Mouse (Mus musculus): ENCODE measurements around the gene Tedc2. TPM values are rescaled to one million over a fixed set of nuclear protein-coding genes. Genes with fewer than 3 reads are reported as not detected.

The Tedc2 gene
- polyA plus RNA-seq, 1 experiment from 2014 or later = 11.0 TPM

DNA sequence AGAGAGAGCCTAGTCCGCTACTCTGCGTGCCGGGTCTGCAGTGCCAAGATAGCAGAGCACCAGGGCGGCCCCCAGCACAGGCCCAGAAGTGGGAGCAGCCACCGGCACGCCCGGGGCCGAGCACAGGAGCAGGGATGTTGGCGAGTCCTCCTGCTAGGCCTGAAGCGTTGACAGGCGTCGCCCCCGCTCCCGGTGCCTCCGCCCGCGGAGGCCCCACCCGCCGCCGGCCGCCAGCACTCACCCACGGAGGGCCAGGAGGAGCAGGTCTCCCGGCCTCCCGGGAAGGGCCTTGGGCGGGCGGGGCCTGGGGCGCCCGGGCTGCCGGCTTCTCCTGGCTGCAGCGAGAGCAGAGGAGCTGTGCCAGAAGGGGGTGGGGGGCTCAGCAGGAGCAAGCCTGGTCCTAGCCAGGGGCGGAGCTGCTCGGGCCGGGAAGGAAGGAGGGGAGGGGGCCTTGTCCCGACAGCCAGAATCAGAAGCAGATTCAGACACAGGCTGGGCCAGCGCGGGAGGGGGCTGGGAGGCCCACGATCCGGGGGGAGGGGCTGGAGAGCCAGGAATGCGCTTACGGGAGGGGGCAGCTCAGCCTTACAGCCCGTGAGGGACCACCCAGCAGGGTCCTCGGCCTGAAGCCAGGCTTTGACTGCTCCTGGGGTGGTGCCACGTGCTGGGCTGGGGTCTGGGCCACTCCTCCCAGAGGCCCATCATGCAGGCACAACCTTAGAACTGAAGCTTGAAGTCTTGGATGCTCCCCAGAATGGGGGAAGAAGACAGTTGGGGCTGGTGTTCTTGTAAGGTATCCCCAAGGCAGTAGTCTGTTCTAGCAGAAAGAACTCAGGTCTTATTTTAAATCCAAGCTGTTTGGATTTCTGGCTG lies 11.4 kb downstream of the Tedc2 start, which contains the start of gene Ntn3:
Gene Ntn3, minus strand, starts transcription at position 489 of the 873 bp plus-strand sequence.
- WGBS = under 1% methylated on average over 37 of the region's 43 CpGs
- Histone ChIP-seq H3K27me3 (replicated peaks; ENCODE audit: control insufficient read depth, insufficient read depth, low read length) (peaks cover 20% of the 10 kb centered on the region), H3K4me1 (ENCODE audit: control insufficient read depth, insufficient read depth, low read length) (peaks cover 48% of the 10 kb centered on the region), H3K36me3 (ENCODE audit: control insufficient read depth, insufficient read depth, low read length) (no peaks in the 10 kb centered on the region), H3K9ac (ENCODE audit: low read length) (peak within 1 kb of the TSS; percentile 88), H3K27ac (ENCODE audit: low read depth, low read length) (peak within 1 kb of the TSS; percentile 65; the same call in 1 of the 2 replicates), H3K9me3 (replicated peaks; ENCODE audit: control insufficient read depth, low read length) (no peaks in the 10 kb centered on the region), H3K4me2 (ENCODE audit: low read length) (peak within 1 kb of the TSS; percentile 97), H3K4me3 (ENCODE audit: low read depth, low read length) (peak within 1 kb of the TSS; percentile 46)
- DNase-seq (ENCODE audit: low spot score) = peak; percentile 79
- peak; percentile 47 for ATAC-seq

DNA sequence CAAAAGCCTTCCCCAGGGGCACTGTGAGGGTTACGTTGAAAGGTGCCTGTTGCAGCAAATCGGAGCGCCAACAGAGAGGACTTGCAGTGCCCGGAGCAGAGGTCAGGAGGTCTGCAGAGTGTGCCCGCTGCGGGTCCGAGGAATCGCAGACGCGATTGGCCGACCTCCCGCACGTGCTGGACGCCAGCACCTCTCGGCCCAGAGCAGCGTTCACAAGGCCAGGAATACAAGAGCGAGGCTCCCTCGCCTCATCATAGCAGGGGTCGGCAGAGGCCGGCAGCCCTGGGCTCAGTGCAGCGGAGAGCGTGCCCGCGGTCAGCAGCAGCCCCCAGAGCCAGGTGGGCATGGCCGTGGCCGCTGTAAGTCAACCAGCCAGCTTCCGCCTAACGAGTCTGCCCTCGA lies 12.0 kb downstream of the Tedc2 start:
- H3K4me2 ChIP-seq (ENCODE audit: low read length) = peak overlapping the region; percentile 97
- H3K36me3 ChIP-seq (ENCODE audit: control insufficient read depth, insufficient read depth, low read length) = no peaks in the 10 kb centered on the region
- peaks cover 54% of the 10 kb centered on the region for H3K4me1 ChIP-seq (ENCODE audit: control insufficient read depth, insufficient read depth, low read length)
- H3K9ac ChIP-seq (ENCODE audit: low read length) = peak overlapping the region; percentile 88
- peak overlapping the region; percentile 65; the same call in 1 of the 2 replicates for H3K27ac ChIP-seq (ENCODE audit: low read depth, low read length)
- WGBS = 3% methylated on average over 29 of the region's 29 CpGs
- H3K27me3 ChIP-seq (replicated peaks; ENCODE audit: control insufficient read depth, insufficient read depth, low read length) = peaks cover 20% of the 10 kb centered on the region
- no peak for DNase-seq (ENCODE audit: low spot score)
- H3K9me3 ChIP-seq (replicated peaks; ENCODE audit: control insufficient read depth, low read length) = no peaks in the 10 kb centered on the region
- peak overlapping the region; percentile 46 for H3K4me3 ChIP-seq (ENCODE audit: low read depth, low read length)
- no peak for ATAC-seq

DNA sequence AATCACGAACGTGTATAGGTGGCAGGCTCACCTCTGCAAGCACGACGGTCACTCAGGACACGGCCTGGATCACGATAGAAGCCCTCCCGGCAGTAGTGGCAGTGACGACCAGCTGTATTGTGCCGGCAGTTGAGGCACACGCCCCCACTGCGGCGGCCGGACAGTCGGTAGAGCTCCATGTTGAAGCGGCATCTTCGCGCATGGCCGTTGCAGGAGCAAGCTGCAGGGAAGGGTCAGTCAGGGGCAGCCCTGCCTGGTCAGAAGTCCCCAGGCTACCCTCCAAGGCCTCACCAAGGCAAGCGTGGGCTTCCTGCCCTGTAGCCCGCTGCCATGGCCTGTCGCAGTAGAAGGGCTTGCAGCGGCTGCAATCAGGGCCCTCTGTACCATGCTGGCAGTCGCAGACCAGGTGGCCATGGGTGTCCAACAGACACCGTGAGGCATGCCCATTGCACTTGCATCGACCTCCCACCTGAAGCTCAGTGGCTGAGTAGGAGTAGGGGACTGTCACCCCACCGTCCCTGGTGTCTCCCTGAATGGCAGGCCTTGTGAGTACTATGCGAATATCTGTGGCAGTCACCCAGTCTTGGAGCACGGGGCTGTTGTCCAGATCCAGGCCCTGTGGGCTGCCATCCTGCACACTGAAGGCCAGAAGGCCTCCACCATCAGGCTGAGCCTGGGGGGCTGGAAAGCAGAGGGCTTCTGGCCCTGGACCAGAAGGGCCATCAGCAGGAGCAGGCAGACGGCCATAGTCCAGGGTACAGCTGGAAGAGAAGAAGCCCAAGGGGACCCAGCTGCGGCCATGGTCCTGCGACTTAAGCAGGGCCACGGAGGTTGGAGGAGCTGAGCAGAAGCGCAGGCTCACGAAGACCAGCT lies 12.6 kb downstream of the Tedc2 start:
- Histone ChIP-seq H3K4me1 (ENCODE audit: control insufficient read depth, insufficient read depth, low read length) (peaks cover 54% of the 10 kb centered on the region), H3K36me3 (ENCODE audit: control insufficient read depth, insufficient read depth, low read length) (no peaks in the 10 kb centered on the region), H3K27me3 (replicated peaks; ENCODE audit: control insufficient read depth, insufficient read depth, low read length) (peaks cover 20% of the 10 kb centered on the region), H3K4me2 (ENCODE audit: low read length) (peak overlapping the region; percentile 97), H3K9me3 (replicated peaks; ENCODE audit: control insufficient read depth, low read length) (no peaks in the 10 kb centered on the region), H3K4me3 (ENCODE audit: low read depth, low read length) (peak overlapping the region; percentile 46), H3K9ac (ENCODE audit: low read length) (peak overlapping the region; percentile 88), H3K27ac (ENCODE audit: low read depth, low read length) (no peak overlapping the region)
- 63% methylated on average over 34 of the region's 34 CpGs for WGBS
- DNase-seq (ENCODE audit: low spot score) (no peak), ATAC-seq (no peak)

DNA sequence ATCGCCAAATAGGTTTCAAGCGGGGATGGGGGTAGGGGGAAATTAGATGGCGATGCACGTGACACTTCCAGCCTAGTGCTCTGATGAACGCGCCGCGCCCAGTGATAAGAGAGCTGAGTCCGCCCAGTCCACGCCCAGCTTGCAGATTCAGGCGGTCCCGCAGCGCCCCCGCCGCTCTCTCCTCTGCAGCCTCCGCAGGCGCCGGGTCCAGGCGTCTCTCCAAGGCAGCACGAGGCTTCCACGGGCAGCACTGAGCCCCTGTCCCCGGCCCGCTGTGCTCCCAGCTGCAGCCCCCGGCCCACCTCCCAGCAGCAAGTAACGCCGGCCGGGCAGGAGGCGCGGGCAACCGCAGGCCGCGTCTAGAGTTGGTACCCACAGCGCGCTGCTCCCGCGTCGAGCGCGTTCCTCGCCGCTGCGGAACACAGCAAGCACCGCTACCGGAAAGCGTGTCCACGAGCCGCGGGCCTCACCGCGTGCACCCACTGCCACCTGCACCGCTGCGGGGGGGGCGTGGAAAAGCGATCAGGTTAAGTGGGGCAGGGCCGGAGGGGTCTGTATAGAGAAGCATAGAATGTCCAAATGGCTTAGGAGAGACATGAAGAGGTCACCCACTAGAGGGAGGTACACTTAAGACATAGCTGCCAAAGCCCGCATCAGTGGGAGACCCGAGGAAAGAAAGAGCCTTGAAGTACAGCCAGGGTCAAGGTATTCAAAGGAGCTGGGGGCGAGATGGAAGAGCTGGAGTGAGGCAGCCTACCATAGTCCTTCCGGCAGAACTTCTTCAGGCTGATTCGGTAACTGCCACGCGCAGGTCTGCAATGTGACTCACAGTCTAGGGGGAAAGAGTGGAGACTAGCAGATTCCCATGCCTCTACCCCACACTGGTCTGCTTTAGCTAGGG lies 13.9 kb downstream of the Tedc2 start:
- 8% methylated on average over 59 of the region's 62 CpGs for WGBS
- Histone ChIP-seq H3K4me3 (ENCODE audit: low read depth, low read length) (peak overlapping the region; percentile 65), H3K36me3 (ENCODE audit: control insufficient read depth, insufficient read depth, low read length) (no peaks in the 10 kb centered on the region), H3K27ac (ENCODE audit: low read depth, low read length) (peak overlapping the region; percentile 65; the same call in 1 of the 2 replicates), H3K4me1 (ENCODE audit: control insufficient read depth, insufficient read depth, low read length) (peaks cover 49% of the 10 kb centered on the region), H3K4me2 (ENCODE audit: low read length) (peak overlapping the region; percentile 97), H3K27me3 (replicated peaks; ENCODE audit: control insufficient read depth, insufficient read depth, low read length) (peaks cover 20% of the 10 kb centered on the region), H3K9ac (ENCODE audit: low read length) (peak overlapping the region; percentile 77), H3K9me3 (replicated peaks; ENCODE audit: control insufficient read depth, low read length) (no peaks in the 10 kb centered on the region)
- ATAC-seq (peak; percentile 40), DNase-seq (ENCODE audit: low spot score) (peak; percentile 70)

DNA sequence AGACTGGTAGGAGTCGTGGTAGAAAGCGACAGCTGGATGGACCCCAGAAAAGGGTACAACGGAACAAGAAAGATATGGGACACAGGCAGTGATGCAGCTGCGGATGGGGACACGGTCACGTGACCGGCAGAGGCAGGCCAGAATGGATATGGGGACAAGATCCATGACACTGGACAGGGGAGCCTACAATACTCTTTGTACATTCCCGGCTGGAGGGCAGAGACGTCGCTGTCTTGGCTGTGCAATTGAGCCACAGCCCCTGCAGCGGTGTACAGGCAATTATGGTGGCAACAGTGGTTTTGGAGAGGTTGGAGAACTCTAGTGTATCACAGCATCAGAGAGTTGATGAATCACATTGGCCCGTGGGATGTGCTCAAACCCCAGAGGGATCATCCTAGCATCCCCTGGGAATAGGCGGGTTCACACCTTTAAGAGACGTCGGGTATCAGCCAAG lies 14.7 kb downstream of the Tedc2 start:
- DNase-seq (ENCODE audit: low spot score) = peak; percentile 45

DNA sequence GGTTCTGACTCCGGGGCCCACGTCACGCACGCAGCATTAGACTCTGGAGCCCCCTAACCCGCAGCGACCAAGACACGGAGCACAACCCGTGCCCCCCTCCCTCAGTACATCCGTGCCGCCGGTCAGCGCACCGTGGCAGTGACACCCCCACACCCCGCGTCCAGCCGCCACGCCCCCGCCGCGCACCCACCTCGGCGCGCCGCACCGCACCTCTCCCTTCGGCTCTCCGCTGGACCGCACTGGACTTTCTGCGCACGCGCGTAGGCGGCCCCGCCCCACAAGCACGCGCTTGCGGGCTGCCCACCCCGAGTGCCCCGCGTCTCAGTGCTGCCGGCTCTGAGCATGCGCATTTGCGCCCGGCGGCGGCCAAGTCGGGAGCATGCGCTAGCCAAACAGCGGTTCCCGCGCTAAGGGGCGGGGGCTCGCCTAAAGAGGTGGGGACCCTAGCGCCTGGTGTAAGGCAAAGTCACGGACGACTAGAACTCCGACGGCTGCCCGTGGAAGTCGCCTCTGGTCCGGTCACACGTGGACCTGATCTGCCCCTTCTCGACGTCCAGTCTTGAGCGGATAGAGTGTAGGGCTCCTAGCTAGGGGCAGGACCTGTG lies 15.3 kb downstream of the Tedc2 start, which contains the start of gene Tbc1d24:
Gene Tbc1d24, minus strand, starts transcription at position 279 of the 605 bp plus-strand sequence.
- H3K9ac ChIP-seq (ENCODE audit: low read length) = peak within 1 kb of the TSS; percentile 77
- peak within 1 kb of the TSS; percentile 65 for H3K4me3 ChIP-seq (ENCODE audit: low read depth, low read length)
- ATAC-seq = peak; percentile 80
- peak within 1 kb of the TSS; percentile 65; the same call in 1 of the 2 replicates for H3K27ac ChIP-seq (ENCODE audit: low read depth, low read length)
- WGBS = under 1% methylated on average over 65 of the region's 65 CpGs
- peaks cover 20% of the 10 kb centered on the region for H3K27me3 ChIP-seq (replicated peaks; ENCODE audit: control insufficient read depth, insufficient read depth, low read length)
- H3K4me1 ChIP-seq (ENCODE audit: control insufficient read depth, insufficient read depth, low read length) = peaks cover 40% of the 10 kb centered on the region
- DNase-seq (ENCODE audit: low spot score) = peak; percentile 97
- no peaks in the 10 kb centered on the region for H3K9me3 ChIP-seq (replicated peaks; ENCODE audit: control insufficient read depth, low read length)
- no peaks in the 10 kb centered on the region for H3K36me3 ChIP-seq (ENCODE audit: control insufficient read depth, insufficient read depth, low read length)
- H3K4me2 ChIP-seq (ENCODE audit: low read length) = peak within 1 kb of the TSS; percentile 97

More for the DNA sequence above, 14.7 kb downstream of the Tedc2 start:
- H3K9me3 ChIP-seq (replicated peaks; ENCODE audit: control insufficient read depth, low read length) = no peaks in the 10 kb centered on the region
- peaks cover 20% of the 10 kb centered on the region for H3K27me3 ChIP-seq (replicated peaks; ENCODE audit: control insufficient read depth, insufficient read depth, low read length)
- peak overlapping the region; percentile 65; the same call in 1 of the 2 replicates for H3K27ac ChIP-seq (ENCODE audit: low read depth, low read length)
- ATAC-seq = peak; percentile 32
- H3K36me3 ChIP-seq (ENCODE audit: control insufficient read depth, insufficient read depth, low read length) = no peaks in the 10 kb centered on the region
- peak overlapping the region; percentile 77 for H3K9ac ChIP-seq (ENCODE audit: low read length)
- H3K4me1 ChIP-seq (ENCODE audit: control insufficient read depth, insufficient read depth, low read length) = peaks cover 41% of the 10 kb centered on the region
- WGBS = 7% methylated on average over 15 of the region's 15 CpGs
- peak overlapping the region; percentile 65 for H3K4me3 ChIP-seq (ENCODE audit: low read depth, low read length)
- H3K4me2 ChIP-seq (ENCODE audit: low read length) = peak overlapping the region; percentile 97

DNA sequence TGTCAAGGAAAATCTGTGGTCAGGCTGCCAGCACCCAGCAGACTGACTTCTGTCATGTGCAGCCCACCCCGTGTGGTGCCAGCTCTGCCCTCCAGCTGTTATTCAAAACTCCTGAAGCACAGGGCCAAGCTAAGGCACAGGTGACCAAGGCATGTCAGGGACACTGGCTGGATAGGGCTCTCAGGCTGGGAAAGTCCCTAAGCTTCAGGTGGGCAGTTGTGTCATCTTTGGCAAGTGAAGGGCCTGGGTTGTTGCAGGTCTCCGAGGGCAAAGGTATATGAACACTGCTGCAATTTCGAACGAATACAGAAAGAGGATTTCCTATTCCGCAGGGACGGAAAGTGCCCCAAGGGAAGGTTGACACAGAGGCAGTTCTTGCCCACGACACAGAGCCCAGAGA lies 15.8 kb downstream of the Tedc2 start:
- H3K9ac ChIP-seq (ENCODE audit: low read length) = peak overlapping the region; percentile 77
- peak overlapping the region; percentile 97 for H3K4me2 ChIP-seq (ENCODE audit: low read length)
- peak; percentile 10 for DNase-seq (ENCODE audit: low spot score)
- peaks cover 18% of the 10 kb centered on the region for H3K27me3 ChIP-seq (replicated peaks; ENCODE audit: control insufficient read depth, insufficient read depth, low read length)
- H3K4me3 ChIP-seq (ENCODE audit: low read depth, low read length) = peak overlapping the region; percentile 65
- H3K4me1 ChIP-seq (ENCODE audit: control insufficient read depth, insufficient read depth, low read length) = peaks cover 40% of the 10 kb centered on the region
- 17% methylated on average over 7 of the region's 7 CpGs for WGBS
- H3K36me3 ChIP-seq (ENCODE audit: control insufficient read depth, insufficient read depth, low read length) = no peaks in the 10 kb centered on the region
- H3K9me3 ChIP-seq (replicated peaks; ENCODE audit: control insufficient read depth, low read length) = no peaks in the 10 kb centered on the region
- ATAC-seq = no peak
- no peak overlapping the region for H3K27ac ChIP-seq (ENCODE audit: low read depth, low read length)

Data from forebrain, embryonic 14.5 days (tissue).